Mouse (Mus musculus): Measurements from ENCODE around the gene Arl16. TPM values are rescaled to one million over a fixed set of nuclear protein-coding genes. Genes with fewer than 3 reads are reported as not detected.
A peak's percentile ranks its signal among the peaks of the same experiment; 100 is the strongest.

Gene Arl16
- polyA plus RNA-seq, 1 experiment from 2014 or later = 26.7 TPM

DNA sequence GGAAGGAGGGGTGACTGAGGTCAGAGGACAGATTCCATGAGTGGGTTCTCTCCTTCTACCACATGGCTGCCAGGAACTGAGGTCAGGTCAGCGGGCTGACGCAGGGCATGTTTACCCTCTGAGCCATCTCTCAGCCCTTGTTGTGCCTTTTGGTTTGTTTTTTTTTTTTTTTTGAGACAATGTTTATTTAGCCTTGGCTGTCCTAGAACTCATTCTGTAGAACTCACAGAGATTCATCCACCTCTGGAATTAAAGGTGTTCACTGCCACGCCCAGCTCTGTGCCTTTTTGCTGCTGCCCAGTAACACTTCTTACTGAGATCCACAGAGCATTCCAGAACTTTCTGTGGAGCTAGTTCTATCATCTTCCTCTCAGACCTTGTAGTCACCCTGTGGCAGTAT lies 38.3 kb upstream of the Arl16 start:
- no peak for ATAC-seq (replicated peaks; ENCODE audit: insufficient number of reproducible peaks, insufficient read depth, low FRiP score, low read depth)
- WGBS = 83% methylated on average over 3 of the region's 3 CpGs
- no peaks in the 10 kb centered on the region for H3K9me3 ChIP-seq (replicated peaks)
- no peaks in the 10 kb centered on the region for H3K36me3 ChIP-seq
- 0 out of 2 replicates have a peak, but pooled peaks cover 4% of the 10 kb centered on the region for H3K27me3 ChIP-seq
- H3K4me3 ChIP-seq = no peak overlapping the region
- H3K4me2 ChIP-seq = no peak overlapping the region
- H3K4me1 ChIP-seq (replicated peaks) = peaks cover 5% of the 10 kb centered on the region
- no peak overlapping the region for H3K27ac ChIP-seq
- H3K9ac ChIP-seq = no peak overlapping the region

DNA sequence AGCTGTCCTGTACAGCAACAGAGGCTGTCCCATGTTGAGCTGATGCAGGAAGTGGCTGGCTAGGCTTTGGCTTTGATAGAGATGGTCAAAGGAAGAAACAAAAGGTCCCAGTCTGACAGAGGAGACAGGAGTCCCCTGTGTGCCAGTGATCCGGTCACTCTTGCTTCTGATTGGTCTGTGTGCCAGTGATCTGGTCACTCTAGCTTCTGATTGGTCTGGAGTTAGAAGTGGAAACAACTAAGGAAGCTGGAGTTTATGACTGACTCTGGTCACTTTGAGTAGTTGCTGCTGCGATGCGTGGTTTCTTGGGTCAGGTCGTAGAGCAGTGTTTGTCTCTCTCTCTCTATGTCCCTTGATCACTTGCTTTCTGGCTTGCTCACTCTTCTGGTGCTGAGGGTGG lies 34.3 kb upstream of the Arl16 start:
- Histone ChIP-seq H3K9ac (no peak overlapping the region), H3K4me3 (no peak overlapping the region), H3K27me3 (0 out of 2 replicates have a peak, but pooled peaks cover 4% of the 10 kb centered on the region), H3K4me1 (replicated peaks) (peaks cover 7% of the 10 kb centered on the region), H3K4me2 (no peak overlapping the region), H3K27ac (no peak overlapping the region), H3K36me3 (peaks cover 23% of the 10 kb centered on the region), H3K9me3 (replicated peaks) (no peaks in the 10 kb centered on the region)
- WGBS = 83% methylated on average over 4 of the region's 4 CpGs
- ATAC-seq (replicated peaks; ENCODE audit: insufficient number of reproducible peaks, insufficient read depth, low FRiP score, low read depth) = no peak

DNA sequence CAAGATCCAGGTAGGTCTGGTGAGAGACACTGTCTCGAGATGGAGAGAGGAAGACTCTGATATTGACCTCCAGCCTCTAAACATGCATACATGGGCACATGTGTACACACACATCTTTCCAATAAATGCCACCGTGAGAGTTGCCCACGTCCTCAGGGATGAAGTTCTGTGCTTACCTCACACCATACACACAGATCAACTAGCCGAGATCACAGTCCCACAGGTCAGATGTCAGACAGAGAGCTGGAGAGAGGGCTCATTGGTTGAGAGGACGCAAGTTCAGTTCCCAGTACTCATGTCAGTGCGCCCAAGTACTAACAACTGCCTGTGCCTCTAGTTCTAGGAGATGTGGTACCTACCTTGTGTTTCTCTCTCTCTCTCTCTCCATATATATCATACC lies 33.6 kb upstream of the Arl16 start:
- H3K9ac ChIP-seq = no peak overlapping the region
- no peak for ATAC-seq (replicated peaks; ENCODE audit: insufficient number of reproducible peaks, insufficient read depth, low FRiP score, low read depth)
- H3K9me3 ChIP-seq (replicated peaks) = no peaks in the 10 kb centered on the region
- H3K4me3 ChIP-seq = no peak overlapping the region
- H3K36me3 ChIP-seq = peaks cover 29% of the 10 kb centered on the region
- peaks cover 7% of the 10 kb centered on the region for H3K4me1 ChIP-seq (replicated peaks)
- H3K27ac ChIP-seq = no peak overlapping the region
- no peak overlapping the region for H3K4me2 ChIP-seq
- H3K27me3 ChIP-seq = 0 out of 2 replicates have a peak, but pooled peaks cover 4% of the 10 kb centered on the region
- 66% methylated on average over 6 of the region's 6 CpGs for WGBS

DNA sequence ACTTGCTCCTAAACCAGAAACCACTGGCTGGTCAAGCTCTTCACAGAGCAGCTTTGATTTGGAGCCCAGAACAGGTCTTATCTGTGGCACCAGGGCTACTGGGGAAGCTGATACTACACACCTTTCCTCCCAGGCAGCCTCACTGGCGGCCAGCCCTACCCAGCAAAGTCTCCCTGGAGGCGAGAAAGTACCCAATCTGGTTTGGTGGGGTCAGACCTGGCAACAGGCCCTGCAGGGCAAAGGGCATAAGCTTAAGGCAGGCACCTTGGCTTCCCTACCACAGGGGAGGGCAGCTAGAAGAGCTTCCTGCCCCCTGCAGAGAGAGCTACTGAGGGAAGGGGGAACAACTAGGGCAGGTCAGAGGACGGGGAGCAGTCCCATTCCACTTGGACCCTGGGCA lies 33.0 kb upstream of the Arl16 start:
- H3K9me3 ChIP-seq (replicated peaks) = no peaks in the 10 kb centered on the region
- no peak overlapping the region for H3K27ac ChIP-seq

DNA sequence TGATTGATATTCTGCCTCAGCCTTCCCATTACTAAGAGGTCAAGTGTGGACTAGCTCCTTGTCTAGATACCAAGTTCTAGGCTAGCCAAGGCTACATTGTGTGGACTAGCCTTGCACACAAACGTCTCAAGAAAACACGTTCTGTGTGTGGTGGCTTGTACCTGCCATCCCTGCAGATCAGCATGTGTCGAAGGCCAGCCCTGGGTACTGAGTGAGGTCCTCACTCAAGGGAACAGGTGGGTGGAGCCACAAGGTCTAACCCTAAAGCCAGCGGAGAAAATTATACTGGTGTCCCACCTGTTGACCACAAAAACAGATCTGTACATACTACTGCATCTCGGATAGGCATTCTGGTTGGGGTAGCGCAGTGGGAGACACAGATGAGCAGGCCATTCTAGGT lies 32.5 kb upstream of the Arl16 start:
- Histone ChIP-seq H3K4me3 (no peak overlapping the region), H3K9me3 (replicated peaks) (no peaks in the 10 kb centered on the region), H3K9ac (no peak overlapping the region), H3K27me3 (0 out of 2 replicates have a peak, but pooled peaks cover 4% of the 10 kb centered on the region), H3K4me2 (no peak overlapping the region), H3K36me3 (peaks cover 39% of the 10 kb centered on the region), H3K27ac (no peak overlapping the region), H3K4me1 (replicated peaks) (peaks cover 7% of the 10 kb centered on the region)
- no peak for ATAC-seq (replicated peaks; ENCODE audit: insufficient number of reproducible peaks, insufficient read depth, low FRiP score, low read depth)
- WGBS = 78% methylated on average over 6 of the region's 6 CpGs

More for the DNA sequence above, 33.0 kb upstream of the Arl16 start:
- no peak for ATAC-seq (replicated peaks; ENCODE audit: insufficient number of reproducible peaks, insufficient read depth, low FRiP score, low read depth)
- no peak overlapping the region for H3K4me3 ChIP-seq
- WGBS = 4% methylated on average over 3 of the region's 3 CpGs
- H3K27me3 ChIP-seq = 0 out of 2 replicates have a peak, but pooled peaks cover 4% of the 10 kb centered on the region
- H3K4me1 ChIP-seq (replicated peaks) = peaks cover 7% of the 10 kb centered on the region
- H3K36me3 ChIP-seq = peaks cover 35% of the 10 kb centered on the region
- no peak overlapping the region for H3K9ac ChIP-seq
- H3K4me2 ChIP-seq = no peak overlapping the region

DNA sequence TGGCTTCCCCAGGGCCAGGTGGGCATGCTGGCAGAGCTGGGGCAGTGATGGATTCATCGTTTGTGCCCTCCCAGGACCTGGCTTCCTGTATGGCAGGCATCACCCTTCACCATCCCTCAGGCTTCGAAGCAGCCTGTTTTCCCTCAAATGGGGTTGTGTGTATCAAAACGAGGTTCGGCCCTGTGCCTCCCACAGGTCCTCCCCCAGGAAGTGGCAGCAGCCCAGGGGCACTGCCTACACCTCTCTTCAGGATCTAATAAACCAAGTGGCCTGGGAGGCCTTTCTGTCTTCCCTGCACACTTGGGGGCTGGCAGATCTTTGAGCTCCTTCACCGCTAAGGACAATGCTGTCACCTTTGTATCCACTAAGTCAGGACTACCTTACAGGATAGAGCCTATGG lies 31.5 kb upstream of the Arl16 start:
- Histone ChIP-seq H3K9me3 (replicated peaks) (no peaks in the 10 kb centered on the region), H3K36me3 (peaks cover 46% of the 10 kb centered on the region), H3K4me1 (replicated peaks) (peaks cover 7% of the 10 kb centered on the region), H3K27me3 (0 out of 2 replicates have a peak, but pooled peaks cover 4% of the 10 kb centered on the region), H3K9ac (no peak overlapping the region), H3K4me2 (no peak overlapping the region), H3K4me3 (no peak overlapping the region), H3K27ac (no peak overlapping the region)
- 78% methylated on average over 5 of the region's 5 CpGs for WGBS
- ATAC-seq (replicated peaks; ENCODE audit: insufficient number of reproducible peaks, insufficient read depth, low FRiP score, low read depth) = no peak

DNA sequence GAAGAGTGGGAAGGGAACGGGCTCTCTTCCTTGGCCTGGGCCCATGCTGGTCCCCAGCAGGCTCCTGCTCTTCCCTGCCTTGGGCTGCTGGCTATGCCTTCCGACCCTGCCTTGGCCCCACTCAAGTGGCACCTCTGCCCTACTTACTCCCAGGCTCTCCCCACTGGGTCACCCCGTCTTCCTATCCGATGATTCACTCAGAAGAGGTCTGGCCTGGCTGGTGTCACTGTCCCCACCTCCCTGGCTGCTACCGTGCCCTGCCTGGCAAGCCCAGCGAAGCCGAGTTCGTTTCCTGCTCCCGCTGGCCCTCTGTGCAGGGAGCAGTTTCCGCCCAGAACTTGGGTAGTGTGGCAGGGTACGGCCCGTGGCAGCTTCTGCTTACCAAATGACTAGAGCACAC lies 30.8 kb upstream of the Arl16 start:
- Histone ChIP-seq H3K4me1 (replicated peaks) (peaks cover 11% of the 10 kb centered on the region), H3K27ac (no peak overlapping the region), H3K9ac (no peak overlapping the region), H3K4me2 (no peak overlapping the region), H3K4me3 (no peak overlapping the region), H3K36me3 (peaks cover 46% of the 10 kb centered on the region), H3K9me3 (replicated peaks) (no peaks in the 10 kb centered on the region), H3K27me3 (0 out of 2 replicates have a peak, but pooled peaks cover 4% of the 10 kb centered on the region)
- WGBS = 90% methylated on average over 12 of the region's 12 CpGs
- no peak for ATAC-seq (replicated peaks; ENCODE audit: insufficient number of reproducible peaks, insufficient read depth, low FRiP score, low read depth)

DNA sequence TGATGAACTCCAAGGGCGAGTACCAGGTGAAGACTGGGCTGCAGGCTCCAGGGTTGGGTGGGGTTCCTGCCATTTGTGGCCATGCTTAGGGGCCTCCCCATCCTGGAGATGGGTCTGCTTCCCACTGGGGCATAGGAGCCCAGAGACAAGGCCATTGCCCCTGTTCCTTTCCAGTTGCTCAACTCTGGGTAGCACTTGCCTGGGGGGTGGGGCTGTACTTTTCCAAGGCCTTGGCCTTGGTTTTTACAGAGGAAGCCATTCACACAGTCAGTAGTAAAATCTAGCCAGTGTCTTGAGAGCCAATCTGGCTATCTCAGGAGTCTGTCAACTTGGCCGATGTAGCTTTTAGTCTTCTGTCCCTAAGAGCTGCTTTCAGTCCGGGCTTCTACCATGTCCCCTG lies 30.0 kb upstream of the Arl16 start:
- Histone ChIP-seq H3K9ac (no peak overlapping the region), H3K4me2 (no peak overlapping the region), H3K27me3 (no peaks in the 10 kb centered on the region), H3K36me3 (peaks cover 46% of the 10 kb centered on the region), H3K9me3 (replicated peaks) (no peaks in the 10 kb centered on the region), H3K4me3 (no peak overlapping the region), H3K27ac (no peak overlapping the region), H3K4me1 (replicated peaks) (peaks cover 18% of the 10 kb centered on the region)
- ATAC-seq (replicated peaks; ENCODE audit: insufficient number of reproducible peaks, insufficient read depth, low FRiP score, low read depth) = no peak
- 91% methylated on average over 3 of the region's 3 CpGs for WGBS

DNA sequence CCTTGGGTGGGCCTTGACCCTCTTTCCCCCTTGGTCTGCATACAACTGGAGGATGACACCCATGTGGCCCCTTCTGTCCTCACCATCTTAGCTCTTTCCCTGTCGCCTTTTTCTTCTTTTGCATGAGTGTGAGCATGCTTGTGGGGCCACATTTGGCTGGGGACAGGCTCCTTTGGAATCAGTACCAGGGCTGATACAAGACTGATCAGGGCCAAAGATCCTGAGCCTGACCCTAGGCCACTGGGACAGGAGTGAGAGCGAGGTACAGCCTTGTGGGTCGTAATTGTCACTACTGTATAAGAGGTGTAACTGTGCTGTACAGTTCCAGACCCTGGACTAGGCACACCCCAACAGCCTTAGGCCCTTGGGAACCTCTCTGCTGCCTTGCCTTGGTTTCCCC lies 26.5 kb upstream of the Arl16 start:
- H3K9ac ChIP-seq = no peak overlapping the region
- no peak overlapping the region for H3K4me2 ChIP-seq
- peaks cover 47% of the 10 kb centered on the region for H3K36me3 ChIP-seq
- WGBS = 79% methylated on average over 3 of the region's 3 CpGs
- no peak overlapping the region for H3K4me3 ChIP-seq
- H3K27me3 ChIP-seq = no peaks in the 10 kb centered on the region
- no peak for ATAC-seq (replicated peaks; ENCODE audit: insufficient number of reproducible peaks, insufficient read depth, low FRiP score, low read depth)
- no peak overlapping the region for H3K27ac ChIP-seq
- H3K4me1 ChIP-seq (replicated peaks) = peaks cover 32% of the 10 kb centered on the region
- H3K9me3 ChIP-seq (replicated peaks) = no peaks in the 10 kb centered on the region

DNA sequence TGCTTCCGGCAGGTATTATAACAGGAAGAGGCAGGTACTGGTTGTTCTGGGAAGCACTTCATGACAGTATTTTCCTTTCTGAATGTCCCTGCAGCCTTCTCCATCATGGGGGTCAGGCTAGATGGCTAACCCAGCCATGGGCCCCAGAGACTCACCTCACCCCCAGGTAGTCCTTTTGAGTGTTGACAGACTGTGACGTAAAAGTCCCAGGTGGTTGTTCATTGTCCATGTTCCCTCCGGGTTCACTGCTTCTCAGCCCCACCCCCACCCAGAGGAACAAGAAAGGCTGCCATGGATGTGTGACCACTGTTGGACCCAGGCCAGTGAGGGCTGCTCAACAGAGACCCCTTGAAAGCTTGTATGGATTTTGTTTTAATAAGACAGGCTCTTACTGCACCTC lies 25.9 kb upstream of the Arl16 start:
- H3K9ac ChIP-seq = peak overlapping the region; percentile 89; the same call in 1 of the 2 replicates

DNA sequence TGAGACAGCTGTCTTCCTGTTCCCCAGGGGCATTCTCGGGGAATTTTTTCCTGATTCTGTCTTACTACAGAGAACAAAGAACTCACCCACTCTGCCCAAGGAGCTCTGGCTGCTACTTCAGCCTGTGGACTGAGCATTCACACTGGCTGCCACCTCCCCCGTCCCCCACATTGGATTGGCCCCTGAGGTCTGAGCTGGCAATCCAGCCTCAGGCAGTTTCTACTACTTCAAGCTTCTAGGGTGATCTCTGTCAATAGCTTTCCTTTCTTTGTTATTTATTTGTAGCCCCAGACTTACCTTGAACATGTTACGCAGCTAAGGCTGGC lies 25.4 kb upstream of the Arl16 start:
- peak overlapping the region; percentile 89 for H3K9ac ChIP-seq
- peak overlapping the region; percentile 97 for H3K4me2 ChIP-seq
- no peaks in the 10 kb centered on the region for H3K27me3 ChIP-seq
- WGBS = 30% methylated on average over 3 of the region's 3 CpGs
- H3K36me3 ChIP-seq = peaks cover 47% of the 10 kb centered on the region
- peak overlapping the region; percentile 85 for H3K27ac ChIP-seq
- peak overlapping the region; percentile 78 for H3K4me3 ChIP-seq
- H3K9me3 ChIP-seq (replicated peaks) = no peaks in the 10 kb centered on the region
- H3K4me1 ChIP-seq (replicated peaks) = peaks cover 37% of the 10 kb centered on the region
- no peak for ATAC-seq (replicated peaks; ENCODE audit: insufficient number of reproducible peaks, insufficient read depth, low FRiP score, low read depth)

More for the DNA sequence above, 25.9 kb upstream of the Arl16 start:
- Histone ChIP-seq H3K36me3 (peaks cover 47% of the 10 kb centered on the region), H3K4me1 (replicated peaks) (peaks cover 37% of the 10 kb centered on the region), H3K27me3 (no peaks in the 10 kb centered on the region), H3K27ac (peak overlapping the region; percentile 85), H3K9me3 (replicated peaks) (no peaks in the 10 kb centered on the region), H3K4me2 (peak overlapping the region; percentile 97), H3K4me3 (peak overlapping the region; percentile 78)
- ATAC-seq (replicated peaks; ENCODE audit: insufficient number of reproducible peaks, insufficient read depth, low FRiP score, low read depth) = no peak
- 61% methylated on average over 3 of the region's 3 CpGs for WGBS

DNA sequence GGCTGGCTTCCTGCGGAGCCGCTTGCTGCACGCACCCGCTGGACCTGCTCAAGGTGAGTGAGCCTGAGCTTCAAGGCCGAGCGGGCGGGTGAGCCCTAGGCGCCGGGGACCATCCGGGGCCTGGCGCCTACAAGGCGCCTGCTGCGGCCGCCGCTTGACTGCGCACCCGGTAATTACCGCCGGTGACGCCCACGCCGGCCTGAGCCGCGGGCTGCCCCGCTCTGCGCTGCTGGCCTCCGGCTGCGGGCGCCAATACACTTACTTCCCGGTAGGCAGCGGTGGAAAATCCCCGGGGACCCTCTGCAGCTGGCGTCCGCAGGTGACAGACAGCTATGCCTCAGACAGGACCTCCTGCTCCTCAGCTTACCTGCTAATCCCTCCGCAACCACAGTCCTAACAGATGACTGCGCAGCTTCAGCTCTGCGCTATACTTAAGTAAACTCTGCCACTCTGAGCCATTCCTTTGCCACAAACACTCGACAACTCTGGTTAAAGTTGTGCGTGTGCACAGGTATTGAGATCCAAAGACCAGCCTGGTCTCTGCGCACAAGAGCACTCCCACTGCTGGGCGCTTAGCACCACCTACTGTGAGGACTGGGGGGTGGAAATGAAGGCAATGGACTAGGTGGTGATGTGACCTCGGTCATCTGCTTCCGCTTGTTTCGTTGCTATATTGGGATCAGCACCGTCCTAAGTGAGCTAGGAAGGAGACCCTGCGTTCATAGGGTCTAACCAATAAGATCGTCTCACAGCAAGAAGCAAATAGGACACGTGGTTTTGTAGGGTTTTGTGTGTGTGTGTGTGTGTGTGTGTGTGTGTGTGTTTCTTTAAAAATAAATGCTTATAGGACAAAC lies 24.8 kb upstream of the Arl16 start:
- Histone ChIP-seq H3K27ac (peak overlapping the region; percentile 85), H3K9me3 (replicated peaks) (no peaks in the 10 kb centered on the region), H3K27me3 (no peaks in the 10 kb centered on the region), H3K4me2 (peak overlapping the region; percentile 97), H3K36me3 (peaks cover 47% of the 10 kb centered on the region), H3K4me3 (peak overlapping the region; percentile 78), H3K9ac (peak overlapping the region; percentile 89), H3K4me1 (replicated peaks) (peaks cover 37% of the 10 kb centered on the region)
- peak; percentile 54 for ATAC-seq (replicated peaks; ENCODE audit: insufficient number of reproducible peaks, insufficient read depth, low FRiP score, low read depth)
- under 1% methylated on average over 48 of the region's 48 CpGs for WGBS

All from heart, embryonic 15.5 days (tissue).